Comparison of ENCODE assay signal across 8 mouse cellular contexts in genomic region chr11:101658751-101659558, GRCm38 (mm10). TPM values are rescaled to one million over a fixed set of nuclear protein-coding genes. Genes with fewer than 3 reads are reported as not detected.
DNase-seq lines count a peak whose midpoint lies in the region; ATAC-seq and TF ChIP-seq lines count a peak whose summit lies in the region.

No protein-coding gene starts in this region.

- peak; percentile 62 to 87 for DNase-seq in adrenal gland, adult (ENCODE audit: inconsistent age in 2 of 2, low spot score in 1 of 2)
- DNase-seq in adrenal gland, adult 8-10 months = no peak
- peak; percentile 78 for DNase-seq in adrenal gland, postnatal 14 days
- peak; percentile 77 to 79 for DNase-seq in heart, postnatal 36 days
- peak; percentile 21 to 70 for DNase-seq in layer of hippocampus, postnatal 25 days (ENCODE audit: extremely low spot score in 1 of 2, low spot score in 1 of 2)
- DNase-seq in skeletal muscle tissue, adult 2 months (ENCODE audit: low read depth, low spot score) = peak; percentile 72

- peak; percentile 81 for TF ChIP-seq POLR2A in embryonic fibroblast, embryonic 13.5 days (IDR thresholded peaks at IDR 0.05; ENCODE audit: low read depth, low read length)

- H3K4me1 ChIP-seq in embryonic fibroblast, embryonic 13.5 days (ENCODE audit: control insufficient read depth, insufficient read depth, low read length) = 0 out of 2 replicates have a peak, but pooled peaks cover 3% of the 10 kb centered on the region

- no peak; the same call in 1 of the 2 replicates for TF ChIP-seq CTCF in embryonic fibroblast, embryonic 13.5 days (IDR thresholded peaks at IDR 0.05; ENCODE audit: borderline replicate concordance, insufficient read depth, low read length)

- H3K4me3 ChIP-seq in embryonic fibroblast, embryonic 13.5 days (ENCODE audit: insufficient read depth, low read length) = no peak overlapping the region

- peak; percentile 61 for ATAC-seq in megakaryocyte, adult 5-6 weeks (ENCODE audit: poor library complexity, severe bottlenecking)

- no peak overlapping the region for H3K27ac ChIP-seq in embryonic fibroblast, embryonic 13.5 days (ENCODE audit: insufficient read depth, low read length)

- intact Hi-C loops in heart, postnatal 36 days (cut with DNase I) = loop anchor here (1.0 kb wide), 1 partner anchor 73 kb away; the partner anchor contains the start of gene Dhx8

RNA-seq across cellular contexts. Expression of gene Arl4d, which starts 6.4 kb away (rescaled TPM):
- total RNA-seq in adrenal gland, adult 8-10 months (2022) = 10 to 100 TPM; 12.5 to 22.1 (median 16.4) TPM
- 12.6 and 15.6 TPM in 2 replicates for total RNA-seq in adrenal gland, postnatal 14 days (2021)
- 4.1 and 6.5 TPM in 2 replicates for polyA plus RNA-seq in embryonic fibroblast, embryonic 13.5 days (2011; ENCODE audit: insufficient read length, low read depth, missing spikeins)
- total RNA-seq in heart, postnatal 36 days (2021) = 10 to 100 TPM; 23.4 to 23.5 TPM
- 10 to 100 TPM; 10.4 to 11.9 TPM for total RNA-seq in layer of hippocampus, postnatal 25 days (2021)
- total RNA-seq in megakaryocyte, adult 5-6 weeks (2015) = 1.7 and 2.3 TPM in 2 replicates
- total RNA-seq in megakaryocyte, adult 5-6 weeks (2017) = 1.0 and 2.1 TPM in 2 replicates

RNA-seq across cellular contexts. Expression of gene Rdm1, which starts 32.0 kb away (rescaled TPM):
- 10 to 100 TPM; 30.5 to 45.6 (median 33.6) TPM for total RNA-seq in adrenal gland, adult 8-10 months (2022)
- 22.9 and 26.6 TPM in 2 replicates for total RNA-seq in adrenal gland, postnatal 14 days (2021)
- 10.8 and 18.1 TPM in 2 replicates for polyA plus RNA-seq in embryonic fibroblast, embryonic 13.5 days (2011; ENCODE audit: insufficient read length, low read depth, missing spikeins)
- 10 to 100 TPM; 41.6 to 47.3 TPM for total RNA-seq in heart, postnatal 36 days (2021)
- total RNA-seq in layer of hippocampus, postnatal 25 days (2021) = 1 to 10 TPM; 8.1 to 8.2 TPM
- 22.6 and 28.8 TPM in 2 replicates for total RNA-seq in megakaryocyte, adult 5-6 weeks (2015)
- total RNA-seq in megakaryocyte, adult 5-6 weeks (2017) = 18.1 and 23.1 TPM in 2 replicates

RNA-seq across cellular contexts. Expression of gene Gm11634, which starts 59.9 kb away (rescaled TPM):
- total RNA-seq in adrenal gland, adult 8-10 months (2022) = not detected
- total RNA-seq in adrenal gland, postnatal 14 days (2021) = not detected in 2 replicates
- not detected in 2 replicates for polyA plus RNA-seq in embryonic fibroblast, embryonic 13.5 days (2011; ENCODE audit: insufficient read length, low read depth, missing spikeins)
- total RNA-seq in heart, postnatal 36 days (2021) = not detected
- not detected for total RNA-seq in layer of hippocampus, postnatal 25 days (2021)
- not detected in 2 replicates for total RNA-seq in megakaryocyte, adult 5-6 weeks (2015)
- total RNA-seq in megakaryocyte, adult 5-6 weeks (2017) = not detected in 2 replicates
